Mouse (Mus musculus) intestine, postnatal 0 days (tissue): ENCODE measurements around the gene Rab11a. TPM values are rescaled to one million over a fixed set of nuclear protein-coding genes. Genes with fewer than 3 reads are reported as not detected.

Source experiments
- ATAC-seq: fragments of 200-750 bp; cut with Nextera tagmentation; 2 replicates; pipeline ENCODE4 v1.8.0; 2017; ENCODE audit warnings: mild to moderate bottlenecking, moderate TSS enrichment, moderate library complexity
- H3K27ac ChIP-seq: fragments of 300-500 bp; sonication (generic); 2 replicates; pipeline ENCODE4 v1.5.1; 2014; ENCODE audit warnings: mild to moderate bottlenecking, low read depth, low read length, moderate library complexity
- H3K27me3 ChIP-seq: fragments of 300-500 bp; sonication (generic); replicated peaks from 2 replicates; pipeline ENCODE4 v1.6.1; 2014; ENCODE audit warnings: low read length, mixed read lengths; ENCODE audit not compliant: control insufficient read depth, insufficient read depth
- H3K36me3 ChIP-seq: fragments of 300-500 bp; sonication (generic); 2 replicates; pipeline ENCODE4 v1.6.1; 2014; ENCODE audit warnings: mild to moderate bottlenecking, moderate library complexity; ENCODE audit not compliant: control insufficient read depth, insufficient read depth
- H3K4me1 ChIP-seq: fragments of 300-500 bp; sonication (generic); replicated peaks from 2 replicates; pipeline ENCODE4 v1.6.1; 2014; ENCODE audit warnings: antibody characterized with exemption, low read length, mixed read lengths; ENCODE audit not compliant: control insufficient read depth, insufficient read depth
- H3K4me2 ChIP-seq: fragments of 300-500 bp; sonication (generic); replicated peaks from 2 replicates; pipeline ENCODE4 v1.6.1; 2014; ENCODE audit warnings: low read depth, mild to moderate bottlenecking, moderate library complexity
- H3K4me3 ChIP-seq: fragments of 300-500 bp; sonication (generic); 2 replicates; pipeline ENCODE4 v1.5.1; 2014; ENCODE audit warnings: low read depth, low read length
- H3K9ac ChIP-seq: fragments of 300-500 bp; sonication (generic); 2 replicates; pipeline ENCODE4 v1.6.1; 2014; ENCODE audit warnings: mild to moderate bottlenecking, low read depth, low read length
- H3K9me3 ChIP-seq: fragments of 300-500 bp; sonication (generic); 2 replicates; pipeline ENCODE4 v1.6.1; 2016; ENCODE audit warnings: mixed run types; ENCODE audit not compliant: control insufficient read depth
- CTCF ChIP-seq: sonication (generic); IDR thresholded peaks from 2 replicates; pipeline ENCODE4 v1.5.1; 2016; ENCODE audit warnings: low read depth, mild to moderate bottlenecking, control low read depth, antibody characterized with exemption, moderate library complexity
- WGBS: fragments of 180-500 bp; shearing (Covaris S2); extraction: QIAGEN DNeasy Blood & Tissue Kit; methylation state at CpG from one replicate; pipeline ENCODE4 v1.1.7; 2014; 5-methylcytosine and 5-hydroxymethylcytosine counted together
- polyA plus RNA-seq: library from polyadenylated mRNA; unstranded; fragments of >200 nt; fragmentation: Nextera tagmentation; extraction: Ambion mirVana; gene quantifications from 2 replicates; pipeline ENCODE4 v1.2.1, GENCODE M21; 2015

Gene Rab11a
- 1,986 and 2,053 TPM in 2 replicates for polyA plus RNA-seq

DNA sequence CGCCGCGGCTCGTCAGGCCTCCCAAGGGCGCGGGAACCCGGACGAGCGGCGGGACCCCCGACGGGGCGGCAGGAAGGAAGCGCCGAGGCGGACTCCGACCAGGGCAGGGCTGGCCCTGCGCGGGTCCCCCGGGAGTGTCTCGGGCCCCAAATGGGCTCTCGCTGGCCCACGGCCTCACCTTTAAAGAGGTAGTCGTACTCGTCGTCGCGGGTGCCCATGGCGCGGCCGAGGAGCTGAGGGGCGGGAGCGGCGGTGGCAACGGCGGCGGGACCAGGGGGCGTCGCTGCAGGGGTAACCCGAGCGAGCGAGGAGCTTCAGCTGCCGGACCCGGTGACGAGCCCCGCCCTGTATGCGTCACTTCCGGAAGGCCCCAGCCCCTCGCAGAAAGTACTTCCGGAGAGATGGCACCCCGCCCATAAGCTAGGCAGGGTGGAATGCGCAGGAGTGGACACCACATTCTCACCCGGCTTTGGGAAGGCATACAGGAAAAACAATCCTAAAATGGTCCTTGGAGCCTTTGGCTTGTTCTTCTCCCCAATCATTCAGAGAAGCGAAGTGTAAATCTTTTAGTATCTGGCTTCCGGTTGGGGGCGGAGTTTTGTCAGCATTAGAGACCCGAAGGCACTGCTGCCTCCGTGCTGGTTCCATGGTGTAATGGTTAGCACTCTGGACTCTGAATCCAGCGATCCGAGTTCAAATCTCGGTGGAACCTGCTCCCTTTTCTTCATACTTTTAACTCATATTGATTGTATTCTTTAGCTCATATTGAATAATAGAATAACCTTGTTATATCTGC, at the start of gene Rab11a:
Rab11a (minus strand) TSS at position 353 of the 796 bp plus-strand sequence.
- peak; percentile 49 for TF ChIP-seq CTCF
- H3K9ac ChIP-seq = peak within 1 kb of the TSS; percentile 96
- H3K4me2 ChIP-seq = peak within 1 kb of the TSS; percentile 64
- H3K27ac ChIP-seq = peak within 1 kb of the TSS; percentile 95
- no peaks in the 10 kb centered on the region for H3K9me3 ChIP-seq
- H3K27me3 ChIP-seq = no peaks in the 10 kb centered on the region
- peak; percentile 92 for ATAC-seq
- WGBS = under 1% methylated on average over 55 of the region's 61 CpGs
- H3K4me1 ChIP-seq = 0 out of 2 replicates have a peak, but pooled peaks cover 3% of the 10 kb centered on the region
- H3K4me3 ChIP-seq = peak within 1 kb of the TSS; percentile 90
- no peaks in the 10 kb centered on the region for H3K36me3 ChIP-seq

DNA sequence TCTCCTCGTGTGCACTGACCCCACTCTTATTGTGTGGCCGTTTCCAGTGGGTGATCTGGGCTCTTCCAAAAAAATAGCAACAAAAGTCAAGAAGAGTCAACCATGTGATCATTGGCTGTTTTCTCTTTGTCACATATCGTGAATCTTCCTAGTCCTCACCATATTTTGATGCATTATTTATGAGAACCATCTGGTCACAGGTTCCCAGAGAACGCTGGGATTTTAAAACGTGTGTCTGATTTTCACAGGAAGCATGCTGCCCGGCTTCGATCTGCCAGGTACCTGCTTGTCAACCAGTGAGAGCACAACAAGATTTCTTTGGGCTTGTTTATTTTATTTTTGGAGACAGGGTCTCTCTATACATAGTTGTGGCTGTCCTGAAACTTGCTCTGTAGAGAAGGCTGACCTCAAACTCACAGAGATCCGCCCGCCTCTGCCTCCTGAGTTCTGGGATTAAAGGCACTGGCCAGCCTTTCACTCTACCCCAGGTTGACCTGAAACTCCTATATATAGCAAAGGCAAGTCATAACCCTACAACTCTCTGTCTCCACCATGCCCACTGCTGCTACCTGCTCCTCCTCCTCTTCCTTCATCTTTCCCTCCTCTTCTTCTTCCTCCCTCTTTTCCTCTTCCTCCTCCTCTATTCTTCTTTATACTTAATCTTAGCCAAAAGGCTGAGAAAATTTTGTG, 48.8 kb upstream of the Rab11a start:
- Histone ChIP-seq H3K9me3 (no peaks in the 10 kb centered on the region), H3K27ac (no peak overlapping the region), H3K4me1 (no peaks in the 10 kb centered on the region), H3K4me3 (no peak overlapping the region), H3K36me3 (no peaks in the 10 kb centered on the region), H3K27me3 (no peaks in the 10 kb centered on the region), H3K9ac (no peak overlapping the region), H3K4me2 (no peak overlapping the region)
- TF ChIP-seq CTCF = no peak
- ATAC-seq = no peak
- WGBS = 88% methylated on average over 9 of the region's 9 CpGs

GRCm38 (mm10) chr9:64784841-64785240, 47.3 kb upstream of the Rab11a start:
- 38% methylated on average over 4 of the region's 4 CpGs for WGBS
- Histone ChIP-seq H3K27me3 (no peaks in the 10 kb centered on the region), H3K27ac (no peak overlapping the region), H3K9me3 (no peaks in the 10 kb centered on the region), H3K9ac (no peak overlapping the region), H3K4me2 (no peak overlapping the region), H3K36me3 (no peaks in the 10 kb centered on the region), H3K4me1 (no peaks in the 10 kb centered on the region), H3K4me3 (no peak overlapping the region)
- peak; percentile 90 for TF ChIP-seq CTCF
- no peak for ATAC-seq

- no peaks in the 10 kb centered on the region for H3K4me1 ChIP-seq
- no peaks in the 10 kb centered on the region for H3K9me3 ChIP-seq
- WGBS = 80% methylated on average over 7 of the region's 7 CpGs
- H3K36me3 ChIP-seq = no peaks in the 10 kb centered on the region
- H3K27me3 ChIP-seq = no peaks in the 10 kb centered on the region
- H3K4me3 ChIP-seq = no peak overlapping the region
- no peak overlapping the region for H3K9ac ChIP-seq
- H3K4me2 ChIP-seq = no peak overlapping the region
- no peak for ATAC-seq
- no peak overlapping the region for H3K27ac ChIP-seq
- no peak for TF ChIP-seq CTCF
Observed at GRCm38 (mm10) chr9:64783511-64783910, 46.0 kb upstream of the Rab11a start.

DNA sequence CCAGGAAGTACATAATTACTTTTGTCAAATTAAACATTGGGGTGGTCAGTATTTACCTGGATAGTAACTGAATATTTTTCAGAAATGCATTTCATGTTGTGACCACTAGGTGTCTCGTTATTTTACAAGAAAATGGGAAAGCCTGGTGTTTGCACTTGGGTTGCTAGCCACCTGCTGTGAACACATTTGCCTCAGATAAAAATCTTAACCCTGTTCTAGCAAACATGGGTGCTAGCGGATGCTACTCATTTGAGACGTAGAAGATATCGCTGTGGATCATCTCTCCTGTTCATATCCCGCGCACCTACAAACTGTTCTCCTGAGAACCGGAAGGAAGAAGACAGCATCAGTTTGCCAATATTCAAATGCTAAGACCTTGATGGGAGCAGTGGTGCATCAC, 42.1 kb upstream of the Rab11a start:
- 34% methylated on average over 7 of the region's 7 CpGs for WGBS
- Histone ChIP-seq H3K9me3 (no peaks in the 10 kb centered on the region), H3K4me2 (no peak overlapping the region), H3K4me3 (no peak overlapping the region), H3K27ac (no peak overlapping the region), H3K4me1 (no peaks in the 10 kb centered on the region), H3K9ac (no peak overlapping the region), H3K27me3 (no peaks in the 10 kb centered on the region), H3K36me3 (no peaks in the 10 kb centered on the region)
- no peak for ATAC-seq
- TF ChIP-seq CTCF = peak; percentile 71

DNA sequence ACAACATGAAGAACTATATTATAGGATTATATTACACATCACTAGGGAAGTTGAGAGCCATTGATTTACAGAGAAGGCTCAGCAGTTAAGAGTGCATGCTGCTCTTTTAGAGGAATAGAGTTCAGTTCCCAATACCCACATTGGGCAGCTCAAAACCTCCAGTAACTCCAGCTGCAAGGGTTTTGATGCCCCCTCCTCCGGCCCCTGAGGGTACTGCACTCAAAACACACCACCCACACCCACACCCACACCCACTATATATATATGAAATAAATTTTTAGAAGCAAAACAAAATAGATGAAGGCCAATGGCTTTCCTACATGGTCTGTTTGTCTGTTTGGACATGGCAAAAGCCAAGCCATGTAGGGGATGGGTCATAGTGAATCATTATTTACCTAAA, 40.6 kb upstream of the Rab11a start:
- 79% methylated on average over 1 of the region's 1 CpGs for WGBS
- Histone ChIP-seq H3K4me1 (no peaks in the 10 kb centered on the region), H3K9me3 (no peaks in the 10 kb centered on the region), H3K4me2 (no peak overlapping the region), H3K36me3 (no peaks in the 10 kb centered on the region), H3K27ac (no peak overlapping the region), H3K9ac (no peak overlapping the region), H3K27me3 (no peaks in the 10 kb centered on the region), H3K4me3 (no peak overlapping the region)
- ATAC-seq = no peak
- no peak for TF ChIP-seq CTCF
